Mouse (Mus musculus) spleen, adult 12 weeks (tissue): ENCODE measurements around the gene Ppa1.
A peak's percentile ranks its signal among the peaks of the same experiment; 100 is the strongest.

Source experiments
- DNase-seq: peaks from one replicate; pipeline ENCODE4 v3.0.0; 2022; ENCODE audit warnings: low spot score

Ppa1 gene

DNA sequence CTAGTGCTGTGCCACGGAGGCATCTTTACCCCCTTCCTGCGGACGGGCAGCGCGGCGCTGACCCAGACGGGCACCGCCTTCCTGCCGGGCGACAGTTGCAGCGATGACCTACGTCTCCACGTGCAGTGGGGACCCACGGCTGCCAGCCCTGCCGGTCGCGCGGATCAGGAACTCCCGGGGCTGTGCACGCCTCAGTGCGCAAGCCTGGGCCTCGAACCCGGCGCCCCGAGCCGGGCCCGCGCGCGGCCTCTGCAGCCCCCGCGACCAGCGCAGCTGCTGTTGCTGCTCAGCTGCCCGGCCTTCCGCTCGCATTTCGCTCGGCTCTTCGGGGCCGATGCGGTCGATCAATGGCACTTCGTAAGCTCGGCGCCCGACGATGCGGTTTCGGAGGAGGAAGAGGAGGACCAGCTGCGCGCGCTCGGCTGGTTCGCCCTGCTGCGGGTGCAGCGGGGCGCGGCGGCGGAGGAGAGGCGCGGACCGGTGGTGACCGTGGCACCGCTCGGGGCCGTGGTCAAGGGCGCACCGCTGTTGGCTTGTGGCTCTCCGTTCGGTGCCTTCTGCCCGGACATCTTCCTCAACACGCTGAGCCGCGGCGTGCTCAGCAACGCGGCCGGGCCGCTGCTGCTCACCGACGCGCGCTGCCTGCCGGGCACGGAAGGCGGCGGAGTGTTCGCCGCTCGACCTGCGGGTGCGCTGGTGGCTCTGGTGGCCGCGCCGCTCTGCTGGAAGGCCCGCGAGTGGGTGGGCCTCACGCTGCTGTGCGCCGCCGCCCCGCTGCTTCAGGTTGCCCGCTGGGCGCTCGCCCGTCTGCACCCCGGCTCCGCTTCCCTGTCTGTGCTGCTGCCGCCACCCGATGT, 47.6 kb downstream of the Ppa1 start:
- DNase-seq, result peak; percentile 29

DNA sequence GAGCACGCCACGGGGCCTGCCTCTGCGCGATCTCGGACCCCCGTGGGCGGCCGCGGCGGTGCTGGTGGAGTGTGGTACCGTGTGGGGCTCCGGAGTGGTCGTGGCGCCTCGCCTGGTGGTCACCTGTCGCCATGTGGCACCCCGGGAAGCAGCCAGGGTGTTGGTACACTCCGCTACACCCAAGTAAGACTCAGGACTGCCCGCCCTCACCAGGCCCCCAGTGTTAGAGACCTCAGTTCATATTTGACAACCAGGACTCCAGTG, 48.1 kb downstream of the Ppa1 start:
- DNase-seq, result no peak

DNA sequence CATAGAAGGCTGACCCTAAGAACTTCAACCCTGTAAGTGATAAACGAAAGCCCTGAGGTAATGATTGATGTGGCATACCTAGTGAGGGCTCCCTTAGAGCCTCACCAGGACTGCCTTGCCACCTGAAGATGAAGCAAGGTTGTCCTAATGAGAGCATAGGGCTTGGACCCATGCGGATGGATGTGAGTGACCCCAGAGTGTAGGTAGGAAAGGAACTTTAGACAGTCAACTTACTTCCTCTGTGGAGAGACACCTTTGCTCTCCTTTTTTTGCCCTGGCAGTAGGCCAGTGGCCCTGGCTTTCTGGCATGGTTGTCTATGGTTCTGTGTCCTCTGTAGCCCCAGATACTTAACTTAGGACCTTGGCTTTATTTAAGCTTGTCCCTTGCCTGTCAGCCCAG, 48.7 kb downstream of the Ppa1 start:
- no peak for DNase-seq

DNA sequence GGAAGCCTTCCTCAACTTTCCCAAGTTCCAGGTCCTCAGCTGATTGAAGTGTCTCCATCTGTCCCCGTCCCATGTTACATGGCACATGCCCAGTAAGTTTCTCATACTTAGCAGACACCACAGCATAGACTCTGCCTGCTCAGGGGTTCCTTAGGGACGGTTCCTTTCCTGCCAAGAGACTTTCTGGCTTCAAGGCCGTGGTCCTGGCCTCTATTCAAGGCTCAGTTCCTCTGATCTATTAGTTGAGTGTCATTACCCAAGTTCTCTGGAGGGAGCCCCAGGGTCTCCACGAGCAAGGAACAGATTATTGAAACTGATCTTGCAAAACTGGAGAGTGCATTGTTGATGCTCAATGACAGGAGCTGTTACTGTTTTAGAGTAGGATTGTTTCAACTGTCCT, 56.3 kb downstream of the Ppa1 start:
- no peak for DNase-seq

DNA sequence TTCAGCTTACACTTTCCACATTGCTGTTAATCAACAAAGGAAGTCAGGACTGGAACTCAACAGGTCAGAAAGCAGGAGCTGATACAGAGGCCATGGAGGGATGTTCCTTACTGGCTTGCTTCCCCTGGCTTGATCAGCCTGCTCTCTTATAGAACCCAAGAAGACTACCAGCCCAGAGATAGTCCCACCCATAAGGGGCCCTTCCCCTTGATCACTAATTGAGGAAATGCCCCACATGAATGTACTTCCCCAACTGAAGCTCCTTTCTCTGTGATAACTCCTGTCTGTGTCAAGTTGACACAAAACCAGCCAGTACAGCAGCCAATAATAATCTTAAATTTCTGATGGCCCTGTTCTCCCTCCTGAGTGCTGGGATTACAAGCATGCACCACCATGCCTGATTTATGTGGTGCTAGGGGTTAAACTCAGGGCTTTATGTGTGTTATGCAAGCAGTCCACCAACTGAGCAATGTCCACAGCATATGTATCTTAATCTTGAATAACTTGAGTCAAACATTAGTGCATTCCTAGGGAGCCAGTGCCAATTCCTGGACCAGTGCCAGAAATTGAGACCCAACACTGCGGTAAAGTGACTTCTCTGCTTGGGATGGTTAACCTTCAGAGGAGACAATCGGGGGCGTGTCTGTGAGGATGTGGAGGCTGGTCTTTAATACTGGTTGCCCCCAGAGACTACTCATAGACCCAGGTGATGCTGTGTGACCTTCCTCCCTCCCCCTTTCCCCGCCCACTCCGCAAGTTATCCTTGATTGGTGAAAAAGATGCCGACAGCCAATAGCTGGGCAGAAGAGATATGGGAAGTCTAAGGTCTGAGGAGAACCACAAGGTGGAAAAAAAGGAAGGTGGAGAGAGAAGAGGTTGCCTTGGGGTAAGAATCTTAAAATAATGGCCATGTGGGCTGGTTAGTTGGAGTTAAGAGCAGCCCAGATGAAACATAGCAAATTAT, 58.3 kb downstream of the Ppa1 start:
- no peak for DNase-seq

DNA sequence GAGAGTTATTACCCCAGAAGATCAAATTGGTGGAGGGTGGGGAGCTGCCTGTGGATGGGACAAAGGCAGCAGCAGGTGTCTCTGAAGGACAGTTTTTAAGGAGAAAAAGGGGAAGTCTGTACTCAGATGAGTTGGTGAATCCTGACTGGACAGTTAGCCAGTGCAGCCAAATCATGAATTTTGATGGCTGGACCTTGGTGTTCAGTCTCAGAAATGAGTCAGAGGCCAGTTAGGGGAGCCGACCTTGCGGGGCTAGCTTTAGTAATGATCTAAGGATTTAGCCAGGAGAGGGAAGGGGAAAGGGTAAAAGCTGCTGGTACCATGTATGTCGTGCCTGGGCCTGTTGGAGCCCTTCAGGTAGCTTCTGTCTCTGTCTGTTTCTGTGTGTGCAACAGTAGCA, 65.2 kb downstream of the Ppa1 start:
- no peak for DNase-seq

DNA sequence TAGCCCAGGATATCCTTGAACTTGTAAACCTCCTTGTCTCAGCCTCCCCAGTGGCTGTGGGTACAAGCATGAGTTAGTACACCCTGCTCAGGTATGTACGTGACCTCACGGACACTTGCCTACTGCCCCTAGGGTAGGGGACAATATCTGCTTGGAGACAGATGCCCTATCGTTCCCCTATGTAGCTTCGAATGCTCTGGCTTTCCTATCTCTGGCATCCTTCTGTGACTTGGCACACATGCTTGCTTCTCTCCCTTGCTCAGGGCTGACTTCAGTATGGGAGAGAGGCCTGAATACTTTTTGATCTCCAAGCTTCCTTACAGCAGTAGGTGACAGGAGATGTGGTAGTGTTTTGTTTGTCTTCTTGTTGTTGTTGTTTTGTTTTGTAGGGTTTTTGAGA, 65.8 kb downstream of the Ppa1 start:
- DNase-seq, result no peak

DNA sequence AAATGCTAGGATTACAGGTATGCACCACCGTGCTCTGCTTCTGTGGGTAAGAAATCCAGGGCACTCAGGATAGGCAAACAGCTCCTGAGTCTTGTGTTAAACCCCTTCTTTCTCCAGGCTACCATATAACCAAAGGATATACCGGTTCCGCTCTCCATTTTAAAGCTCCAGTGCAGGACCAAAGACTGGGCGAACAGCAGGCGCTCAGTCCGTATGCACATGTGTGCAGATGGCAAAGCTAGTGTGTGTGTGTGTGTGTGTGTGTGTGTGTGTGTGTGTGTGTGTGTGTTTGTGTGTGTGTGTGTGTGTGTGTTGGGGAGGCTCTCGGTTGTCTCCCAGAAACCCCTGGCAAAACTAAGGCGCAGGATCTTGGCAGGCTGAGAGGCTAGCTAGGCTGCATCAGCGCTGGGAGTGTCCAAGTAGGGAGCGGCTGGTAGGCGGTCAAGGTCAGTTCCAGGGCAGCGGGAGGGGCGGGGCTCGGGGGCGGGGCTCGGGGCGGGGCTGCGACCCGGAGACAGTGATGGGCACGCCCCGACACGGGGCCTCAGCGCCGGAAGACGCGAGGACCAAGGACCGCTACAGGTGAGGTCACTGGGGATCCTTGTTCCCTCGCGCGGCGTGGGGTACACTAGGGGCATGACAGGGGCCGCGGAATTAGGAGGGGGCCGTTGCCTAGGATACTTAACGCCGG, 66.6 kb downstream of the Ppa1 start, which contains the start of gene Aifm2:
Gene Aifm2 (plus strand): TSS at position 493 of the 691 bp plus-strand sequence.
- peak; percentile 34 for DNase-seq

DNA sequence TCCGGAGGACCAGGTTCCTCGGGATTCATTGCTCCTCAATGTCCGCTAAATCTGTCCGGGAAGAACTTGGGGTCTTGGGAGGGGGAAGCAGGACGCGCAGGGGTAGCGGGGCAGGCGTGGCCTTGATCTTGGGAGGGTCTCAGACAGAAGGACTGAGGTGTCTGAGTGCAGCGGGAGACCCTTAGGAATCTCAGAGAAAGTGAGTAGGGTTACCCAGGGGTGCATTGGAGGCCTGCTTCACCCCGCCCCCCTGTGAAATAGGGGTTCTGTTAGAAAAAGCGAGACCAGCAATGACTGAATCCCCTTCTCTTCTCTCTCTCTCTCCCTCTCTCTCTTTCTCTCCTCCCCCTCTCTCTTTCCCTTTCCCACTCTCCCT, 67.1 kb downstream of the Ppa1 start:
- no peak for DNase-seq

DNA sequence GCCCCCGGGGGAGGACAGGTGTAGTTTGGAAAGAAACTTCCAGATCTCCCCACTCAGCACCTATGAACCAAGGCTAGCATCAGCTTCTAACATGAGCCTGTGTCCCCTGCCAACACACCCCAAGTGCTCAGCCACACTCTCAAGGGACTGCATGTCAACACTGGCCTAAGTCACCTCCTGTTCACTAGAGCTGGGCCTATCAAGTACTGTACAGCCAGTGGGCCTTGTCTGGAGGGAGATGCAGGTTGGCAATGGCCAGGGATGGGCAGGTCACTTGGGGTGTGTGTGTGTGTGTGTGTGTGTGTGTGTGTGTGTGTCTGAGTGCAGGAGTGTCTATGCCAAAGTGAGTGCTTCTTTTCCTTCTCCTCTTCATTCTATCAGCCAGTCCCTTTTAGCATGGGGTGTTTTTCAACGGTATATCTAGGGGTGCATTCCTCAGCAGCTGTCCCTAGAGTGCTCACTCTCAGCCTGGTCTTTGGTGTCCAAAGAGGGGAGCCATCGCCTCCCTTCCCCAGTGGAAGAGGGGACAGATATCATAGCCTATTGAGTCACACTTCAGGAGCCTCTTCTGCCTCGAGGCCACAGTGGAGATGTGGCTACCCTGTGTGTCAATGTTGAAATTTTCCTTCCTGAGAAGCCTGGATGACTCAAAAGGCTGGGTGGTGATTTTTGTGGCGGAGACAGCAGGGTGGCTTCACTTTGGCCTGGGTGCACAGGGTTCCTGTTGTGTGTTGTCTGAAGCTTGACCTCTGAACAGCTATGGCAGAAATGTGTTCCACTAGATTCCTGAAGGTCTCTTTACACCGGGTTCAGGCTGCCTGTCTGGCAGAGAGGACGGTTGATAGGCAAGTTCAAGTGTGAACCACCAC, 67.9 kb downstream of the Ppa1 start:
- no peak for DNase-seq

DNA sequence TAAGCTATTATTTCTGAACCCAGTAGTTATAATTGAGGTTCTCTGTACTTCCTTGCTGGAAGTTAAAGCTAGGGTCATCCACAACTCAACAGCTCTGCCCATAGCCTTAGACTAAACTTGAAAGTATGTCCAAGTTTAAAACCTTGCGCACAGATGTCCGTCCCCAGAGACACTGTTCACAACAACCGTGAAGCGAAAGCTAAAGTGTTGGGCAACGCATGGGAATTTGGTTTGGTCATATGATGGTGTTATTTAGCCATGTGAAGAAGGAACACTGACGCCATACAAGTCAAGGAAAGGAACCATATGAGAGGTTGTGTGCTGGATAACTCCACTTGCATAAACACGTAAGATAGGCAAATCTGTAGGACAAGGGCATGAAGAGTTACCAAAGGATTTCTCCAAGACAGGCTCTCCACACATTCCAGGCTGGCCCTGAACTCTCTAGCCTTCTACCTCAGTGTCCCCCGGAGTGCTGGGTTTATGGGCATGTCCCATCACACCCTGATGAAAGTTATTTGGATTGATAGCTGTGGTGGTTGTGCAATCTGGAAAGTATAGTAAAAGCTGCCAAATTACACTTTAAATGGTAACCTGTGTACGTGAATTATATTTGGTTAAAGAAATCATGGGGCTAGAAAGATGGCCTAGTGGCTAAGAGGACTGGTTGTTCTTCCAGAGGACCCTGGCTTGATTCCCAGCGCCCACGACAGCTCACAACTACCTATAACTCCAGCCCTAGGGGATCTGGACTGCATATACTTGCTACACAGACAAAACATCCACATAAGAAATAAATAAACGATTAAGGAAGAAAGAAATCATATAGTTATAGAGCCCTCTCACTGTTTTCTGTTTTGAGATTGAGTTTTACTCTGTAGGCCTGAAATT, 69.3 kb downstream of the Ppa1 start:
- DNase-seq, result no peak

DNA sequence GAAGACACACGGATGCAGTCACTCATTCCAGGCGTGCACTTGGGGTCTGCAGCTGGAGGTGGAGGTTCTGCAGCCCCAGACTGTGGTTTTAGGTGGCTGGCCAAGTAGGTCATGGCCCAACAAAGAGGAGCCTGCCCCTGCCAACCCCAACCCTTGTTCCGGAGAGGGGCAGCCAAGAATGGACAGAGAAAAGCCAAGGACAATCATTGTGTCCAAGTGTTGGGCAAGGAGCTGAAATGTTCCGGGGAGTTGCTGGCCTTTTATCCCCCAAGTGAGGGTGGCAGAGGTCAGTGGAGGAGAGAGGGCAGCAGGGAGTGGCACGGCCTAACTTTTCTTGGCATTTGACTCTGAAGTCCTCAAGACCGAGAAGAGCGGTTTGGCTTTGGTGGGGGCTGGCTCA, 72.0 kb downstream of the Ppa1 start:
- no peak for DNase-seq

DNA sequence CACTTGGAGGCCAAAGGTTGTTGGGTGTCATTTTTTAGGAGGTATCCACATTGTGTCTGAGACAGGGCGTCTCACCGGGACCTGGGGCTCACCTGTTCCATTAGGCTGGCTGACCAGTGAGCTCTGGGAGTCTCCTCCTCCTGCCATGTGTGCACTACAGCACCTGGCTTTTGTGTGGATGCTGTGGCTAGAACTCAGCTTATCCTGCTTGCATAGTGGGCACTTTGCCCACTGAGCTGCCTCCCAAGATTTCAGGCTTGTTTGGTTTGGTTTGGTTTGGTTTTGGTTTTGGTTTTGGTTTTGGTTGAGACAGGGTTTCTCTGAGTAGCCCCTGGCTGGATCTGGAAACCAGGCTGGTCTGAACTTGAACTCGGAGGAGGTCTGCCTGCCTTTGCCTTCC, 73.9 kb downstream of the Ppa1 start:
- DNase-seq, result no peak

DNA sequence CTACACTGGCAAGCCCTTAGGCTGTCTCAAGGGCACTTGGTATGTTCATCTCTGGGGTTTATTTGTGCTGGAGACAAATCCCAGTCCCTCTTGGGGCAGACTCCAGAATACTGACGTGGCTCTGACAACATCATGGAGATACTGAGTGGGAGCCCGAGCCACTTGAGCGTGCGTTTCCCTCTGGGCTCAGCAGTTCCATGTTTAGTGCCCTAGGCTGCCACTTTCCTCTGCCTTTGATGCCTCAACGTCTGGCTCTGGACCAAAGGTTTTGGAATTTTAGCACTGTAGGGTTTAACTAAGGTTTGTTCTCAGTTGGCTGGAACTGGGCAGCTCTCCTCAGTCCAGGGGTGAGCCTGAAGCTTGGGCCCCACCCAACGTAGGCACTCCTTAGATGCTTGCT, 74.9 kb downstream of the Ppa1 start:
- DNase-seq, result no peak
